Mouse (Mus musculus) MEL (cell line): ENCODE results near the gene Sptlc2. TPM values are rescaled to one million over a fixed set of nuclear protein-coding genes. Genes with fewer than 3 reads are reported as not detected.

ENCODE experiments used
- DNase-seq: peaks from one replicate; pipeline ENCODE4 v3.0.0; 2011; ENCODE audit warnings: low read depth, low spot score
- H3K27ac ChIP-seq: 2 replicates; pipeline ENCODE4 v1.5.1; 2012; ENCODE audit warnings: low read depth, mild to moderate bottlenecking, control low read depth, low read length, moderate library complexity; ENCODE audit not compliant: control insufficient read depth
- H3K27me3 ChIP-seq, 2 experiments: fragments of 150-350 bp in 1 of 2; sonication (generic) in 1 of 2; 2 replicates each; pipeline ENCODE4 v1.6.1; 2012; ENCODE audit warnings: low read length in 2 of 2, mild to moderate bottlenecking in 2 of 2, improper control_type of control experiment in 1 of 2, moderate library complexity in 1 of 2; ENCODE audit not compliant: insufficient read depth in 2 of 2, control insufficient read depth in 1 of 2
- H3K36me3 ChIP-seq, 2 experiments: 2 replicates each; pipeline ENCODE4 v1.6.1; 2012 to 2014; ENCODE audit warnings: low read length in 2 of 2, improper control_type of control experiment in 1 of 2, inconsistent platforms in 1 of 2, mild to moderate bottlenecking in 1 of 2; ENCODE audit not compliant: insufficient read depth in 2 of 2, control insufficient read depth in 1 of 2
- H3K4me1 ChIP-seq, 2 experiments: fragments of 150-350 bp in 1 of 2; sonication (generic) in 1 of 2; 2 replicates each; pipeline ENCODE4 v1.6.1; 2012; ENCODE audit warnings: low read length in 2 of 2, improper control_type of control experiment in 1 of 2, mild to moderate bottlenecking in 1 of 2; ENCODE audit not compliant: insufficient read depth in 2 of 2, control insufficient read depth in 1 of 2
- H3K4me3 ChIP-seq, 2 experiments: fragments of 150-350 bp in 1 of 2; sonication (generic) in 1 of 2; 2 replicates each; pipeline ENCODE4 v1.5.1; 2012; ENCODE audit warnings: low read depth in 2 of 2, low read length in 2 of 2, mild to moderate bottlenecking in 2 of 2, moderate library complexity in 2 of 2, control low read depth in 1 of 2, improper control_type of control experiment in 1 of 2; ENCODE audit not compliant: control insufficient read depth in 1 of 2, insufficient read depth in 1 of 2
- H3K79me2 ChIP-seq: 2 replicates; pipeline ENCODE4 v1.6.1; 2012; ENCODE audit warnings: mild to moderate bottlenecking, low read length, moderate library complexity; ENCODE audit not compliant: control insufficient read depth, poor library complexity, insufficient read depth
- H3K9ac ChIP-seq: 2 replicates; pipeline ENCODE4 v1.6.1; 2012; ENCODE audit warnings: low read depth, mild to moderate bottlenecking, control low read depth, low read length, moderate library complexity; ENCODE audit not compliant: control insufficient read depth, poor library complexity, severe bottlenecking
- H3K9me3 ChIP-seq: fragments of 150-350 bp; sonication (generic); replicated peaks from 2 replicates; pipeline ENCODE4 v1.6.1; 2012; ENCODE audit warnings: mild to moderate bottlenecking, low read length, improper control_type of control experiment, moderate library complexity; ENCODE audit not compliant: insufficient read depth
- CHD2 ChIP-seq: IDR thresholded peaks from 2 replicates; pipeline ENCODE4 v1.6.1; 2011; ENCODE audit warnings: low read length, improper control_type of control experiment
- EP300 ChIP-seq, 2 experiments: IDR thresholded peaks; 2 replicates each; pipeline ENCODE4 v1.6.1; 2011; ENCODE audit warnings: improper control_type of control experiment in 2 of 2, low read length in 2 of 2, low read depth in 1 of 2, mild to moderate bottlenecking in 1 of 2
- GABPA ChIP-seq: IDR thresholded peaks from 2 replicates; pipeline ENCODE4 v1.6.1; 2012; ENCODE audit warnings: low read depth, mild to moderate bottlenecking, inconsistent platforms, low read length, improper control_type of control experiment, moderate library complexity
- GATA1 ChIP-seq: IDR thresholded peaks from 2 replicates; pipeline ENCODE4 v1.6.1; 2011; ENCODE audit warnings: low read depth, low read length, improper control_type of control experiment
- HCFC1 ChIP-seq: IDR thresholded peaks from 2 replicates; pipeline ENCODE4 v1.6.1; 2012; ENCODE audit warnings: low read depth, mild to moderate bottlenecking, inconsistent platforms, low read length, improper control_type of control experiment, moderate library complexity
- MAFK ChIP-seq: IDR thresholded peaks from 2 replicates; pipeline ENCODE4 v1.6.1; 2011; ENCODE audit warnings: low read depth, mild to moderate bottlenecking, low read length, improper control_type of control experiment, borderline replicate concordance
- MYB ChIP-seq: IDR thresholded peaks from 2 replicates; pipeline ENCODE4 v1.6.1; 2011; ENCODE audit warnings: mild to moderate bottlenecking, low read depth, low read length, improper control_type of control experiment
- NELFE ChIP-seq: IDR thresholded peaks from 2 replicates; pipeline ENCODE4 v1.6.1; 2011; ENCODE audit warnings: low read depth, low read length, improper control_type of control experiment
- NRF1 ChIP-seq: IDR thresholded peaks from 2 replicates; pipeline ENCODE4 v1.6.1; 2014; ENCODE audit warnings: low read depth, mild to moderate bottlenecking, inconsistent platforms, low read length, improper control_type of control experiment, moderate library complexity; ENCODE audit not compliant: poor library complexity, insufficient read depth, severe bottlenecking
- SMC3 ChIP-seq: IDR thresholded peaks from 2 replicates; pipeline ENCODE4 v1.6.1; 2011; ENCODE audit warnings: low read depth, low read length, improper control_type of control experiment
- ZNF384 ChIP-seq: IDR thresholded peaks from 2 replicates; pipeline ENCODE4 v1.6.1; 2012; ENCODE audit warnings: low read depth, mild to moderate bottlenecking, inconsistent platforms, low read length, improper control_type of control experiment
- polyA plus RNA-seq, 2 experiments: library from polyadenylated mRNA; stranded (reverse) in 1 of 2; unstranded in 1 of 2; fragments of >175 nt in 1 of 2; fragments of >200 nt in 1 of 2; gene quantifications; 2 replicates each; pipeline versions ENCODE4 v1.2.1 to v1.2.4; 2012; ENCODE audit warnings: low replicate concordance in 2 of 2, low read depth in 1 of 2; ENCODE audit not compliant: insufficient read length in 2 of 2, insufficient read depth in 1 of 2, missing spikeins in 1 of 2
- total RNA-seq: library from RNA; depleted of rRNA; stranded (reverse); fragments of 300-350 nt; gene quantifications from 2 replicates; pipeline ENCODE4 v1.2.3, GENCODE M21; 2012

Gene Sptlc2
- total and polyA plus RNA-seq, 3 experiments = 61.6 to 75.9 TPM; not detected in 1

DNA sequence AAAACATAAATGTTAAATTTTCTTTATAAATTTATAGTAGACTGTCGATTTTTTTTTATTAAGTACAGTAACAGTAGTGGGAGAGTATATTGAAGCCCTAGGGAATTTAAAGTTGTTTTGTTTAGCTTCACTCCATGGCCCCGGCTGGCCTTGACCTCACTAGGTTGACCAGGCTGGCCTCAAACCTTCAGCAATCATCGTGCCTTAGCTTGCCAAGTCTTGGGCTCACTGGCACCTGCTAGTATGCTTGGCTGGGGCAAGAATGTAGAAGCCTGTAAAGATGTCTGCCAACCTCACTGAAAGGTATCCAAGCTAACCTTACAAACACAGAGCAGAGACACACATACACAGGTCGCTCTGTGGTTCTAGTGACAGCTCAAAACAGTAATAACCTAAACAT is 55.6 kb downstream of the Sptlc2 start:
- Histone ChIP-seq H3K79me2 (no peaks in the 10 kb centered on the region), H3K4me3 (no peak overlapping the region), H3K36me3 (peaks cover 2 to 30% of the 10 kb centered on the region in 2 experiments), H3K9me3 (no peaks in the 10 kb centered on the region), H3K27ac (no peak overlapping the region), H3K9ac (no peak overlapping the region), H3K27me3 (no peaks in the 10 kb centered on the region), H3K4me1 (peaks cover 12 to 27% of the 10 kb centered on the region in 2 experiments)
- no peak for DNase-seq
- TF ChIP-seq ZNF384 (no peak), SMC3 (no peak), GABPA (no peak)

DNA sequence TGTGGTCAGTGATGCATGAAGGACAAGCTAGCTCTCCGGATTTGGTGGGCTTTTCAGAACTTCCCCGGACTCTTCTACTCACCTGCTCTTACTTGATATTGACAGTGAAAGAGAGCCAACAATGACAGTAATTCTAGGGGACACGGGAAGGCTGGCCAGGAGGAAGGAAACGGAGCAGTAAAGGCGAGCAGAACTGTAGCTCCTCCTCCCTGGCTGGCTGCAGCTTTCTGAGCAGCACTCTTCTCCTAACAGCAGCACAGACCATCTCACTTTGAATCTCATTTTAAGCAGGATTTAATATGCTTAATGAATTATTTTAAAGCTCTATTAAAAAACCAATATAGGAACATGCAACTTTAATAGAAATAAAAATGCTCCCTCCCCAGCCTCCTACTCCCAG is 56.2 kb downstream of the Sptlc2 start:
- Histone ChIP-seq H3K9ac (no peak overlapping the region), H3K4me3 (no peak overlapping the region), H3K79me2 (no peaks in the 10 kb centered on the region), H3K9me3 (no peaks in the 10 kb centered on the region), H3K4me1 (peaks cover 13 to 28% of the 10 kb centered on the region in 2 experiments), H3K27ac (no peak overlapping the region), H3K36me3 (peaks cover 0 to 30% of the 10 kb centered on the region in 2 experiments), H3K27me3 (no peaks in the 10 kb centered on the region)
- TF ChIP-seq CHD2 (no peak), GATA1 (no peak), NRF1 (no peak), NELFE (no peak), MYB (no peak)
- no peak for DNase-seq

DNA sequence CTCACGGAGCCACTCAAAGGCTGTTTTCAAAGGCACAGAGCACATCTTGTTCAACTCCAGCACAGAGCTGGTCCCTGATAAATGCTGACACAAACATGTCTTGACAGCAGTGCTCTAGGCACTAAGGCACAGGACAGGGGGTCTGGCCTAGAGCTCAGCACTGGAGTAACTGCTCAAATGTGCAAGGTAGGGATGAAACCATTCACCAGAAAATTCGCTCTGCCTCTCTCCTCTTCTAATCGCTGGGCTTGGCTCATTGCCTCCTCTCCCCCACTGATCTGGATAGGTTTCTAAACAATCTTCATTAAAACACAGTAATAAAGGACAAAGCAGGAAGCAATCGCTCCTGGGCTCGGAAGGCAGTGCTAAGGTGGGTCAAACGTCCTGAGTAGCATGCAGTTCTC is 57.1 kb downstream of the Sptlc2 start:
- H3K27ac ChIP-seq = no peak overlapping the region; the same call in 1 of the 2 replicates
- H3K9me3 ChIP-seq = no peaks in the 10 kb centered on the region
- H3K4me1 ChIP-seq = peaks cover 13 to 28% of the 10 kb centered on the region in 2 experiments
- H3K27me3 ChIP-seq = no peaks in the 10 kb centered on the region
- H3K79me2 ChIP-seq = no peaks in the 10 kb centered on the region
- H3K4me3 ChIP-seq = no peak overlapping the region
- TF ChIP-seq CHD2 = no peak
- DNase-seq = no peak
- peaks cover 0 to 30% of the 10 kb centered on the region in 2 experiments for H3K36me3 ChIP-seq
- no peak overlapping the region for H3K9ac ChIP-seq

DNA sequence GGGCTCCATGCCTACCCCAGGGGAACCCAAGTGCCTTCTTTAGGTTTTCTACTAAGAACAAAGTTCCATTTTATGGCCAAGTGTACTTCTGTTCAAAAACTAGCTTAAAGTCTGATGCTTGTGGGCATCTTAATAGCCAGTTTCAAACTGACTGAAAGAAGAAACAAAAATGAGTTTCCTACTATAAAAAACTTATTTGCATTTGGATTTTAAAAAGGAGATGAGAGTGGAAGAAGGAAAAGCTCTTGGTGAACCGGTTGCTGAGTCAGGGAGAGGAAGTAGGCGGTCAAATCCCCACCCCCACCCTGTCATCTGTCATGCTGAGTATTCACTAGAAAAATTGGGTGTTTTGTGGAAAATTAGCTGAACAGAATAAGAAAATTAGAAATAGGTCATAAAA is 57.9 kb downstream of the Sptlc2 start:
- H3K79me2 ChIP-seq = no peaks in the 10 kb centered on the region
- peak; percentile 52 for DNase-seq
- no peaks in the 10 kb centered on the region for H3K27me3 ChIP-seq
- no peak overlapping the region for H3K4me3 ChIP-seq
- peak; percentile 32; the same call in 1 of the 2 replicates for TF ChIP-seq CHD2
- TF ChIP-seq MAFK = peak; percentile 55; the same call in 1 of the 2 replicates
- no peak for TF ChIP-seq HCFC1
- TF ChIP-seq EP300 (IDR thresholded peaks at IDR 0.05; ENCODE audit: low read depth in 1 of 2, low read length in 2 of 2) = peak; percentile 43 to 51
- TF ChIP-seq, all 39 proteins: peak for 3
- Histone ChIP-seq H3K9ac (peak overlapping the region; percentile 12; the same call in 1 of the 2 replicates), H3K9me3 (no peaks in the 10 kb centered on the region), H3K36me3 (peaks cover 0 to 30% of the 10 kb centered on the region in 2 experiments), H3K27ac (peak overlapping the region; percentile 48; the same call in 1 of the 2 replicates), H3K4me1 (peaks cover 13 to 28% of the 10 kb centered on the region in 2 experiments)
